Mouse (Mus musculus) inflammation-experienced regulatory T-cells, adult 6 months (primary cell): Measurements from ENCODE around the gene Cdh23. TPM values are rescaled to one million over a fixed set of nuclear protein-coding genes. Genes with fewer than 3 reads are reported as not detected.
A peak's percentile ranks its signal among the peaks of the same experiment; 100 is the strongest.

ENCODE experiments used
- ATAC-seq: one replicate; pipeline ENCODE4 v1.8.0; 2017
- polyA plus RNA-seq, 3 experiments: library from polyadenylated mRNA; unstranded; fragments of 100-300 nt; shearing (Covaris generic); gene quantifications; one replicate each; pipeline ENCODE4 v1.2.1; 2017

Cdh23 gene
- polyA plus RNA-seq, 3 experiments from 2014 or later: 5.0 to 7.1 (median 5.6) TPM

GRCm38 (mm10) chr10:60398051-60398814 is 298.1 kb downstream of the Cdh23 start:
- peak; percentile 56 for ATAC-seq

- ATAC-seq: no peak
Observed at GRCm38 (mm10) chr10:60395605-60396004, 300.7 kb downstream of the Cdh23 start.

GRCm38 (mm10) chr10:60394936-60395335 is 301.4 kb downstream of the Cdh23 start:
- no peak for ATAC-seq

- ATAC-seq: no peak
Observed at GRCm38 (mm10) chr10:60391661-60392060, 304.6 kb downstream of the Cdh23 start.

- ATAC-seq: peak; percentile 35
Observed at GRCm38 (mm10) chr10:60390904-60391420, 305.3 kb downstream of the Cdh23 start.

GRCm38 (mm10) chr10:60390177-60390903 is 305.9 kb downstream of the Cdh23 start:
- peak; percentile 53 for ATAC-seq

GRCm38 (mm10) chr10:60389447-60389865 is 306.8 kb downstream of the Cdh23 start:
- ATAC-seq: peak; percentile 87

GRCm38 (mm10) chr10:60388332-60388731 is 308.0 kb downstream of the Cdh23 start:
- ATAC-seq: no peak

GRCm38 (mm10) chr10:60381142-60381925 is 315.0 kb downstream of the Cdh23 start:
- ATAC-seq: peak; percentile 80

- peak; percentile 25 for ATAC-seq
Observed at GRCm38 (mm10) chr10:60380229-60380628, 316.1 kb downstream of the Cdh23 start.

- no peak for ATAC-seq
Observed at GRCm38 (mm10) chr10:60379419-60379957, 316.8 kb downstream of the Cdh23 start.

GRCm38 (mm10) chr10:60376704-60377103 is 319.6 kb downstream of the Cdh23 start:
- no peak for ATAC-seq

GRCm38 (mm10) chr10:60373937-60374578 is 322.2 kb downstream of the Cdh23 start:
- ATAC-seq: peak; percentile 32

- no peak for ATAC-seq
Observed at GRCm38 (mm10) chr10:60373543-60373936, 322.8 kb downstream of the Cdh23 start.

- ATAC-seq: peak; percentile 33
Observed at GRCm38 (mm10) chr10:60371596-60372386, 324.5 kb downstream of the Cdh23 start.

GRCm38 (mm10) chr10:60370601-60371061 is 325.7 kb downstream of the Cdh23 start:
- ATAC-seq: peak; percentile 67

GRCm38 (mm10) chr10:60370098-60370497 is 326.2 kb downstream of the Cdh23 start:
- no peak for ATAC-seq

- ATAC-seq: no peak
Observed at GRCm38 (mm10) chr10:60369405-60369804, 326.9 kb downstream of the Cdh23 start.

GRCm38 (mm10) chr10:60367904-60368303 is 328.4 kb downstream of the Cdh23 start:
- no peak for ATAC-seq

- no peak for ATAC-seq
Observed at GRCm38 (mm10) chr10:60367145-60367544, 329.1 kb downstream of the Cdh23 start.

- ATAC-seq: no peak
Observed at GRCm38 (mm10) chr10:60363426-60363825, 332.9 kb downstream of the Cdh23 start.
